Mouse (Mus musculus) spleen, postnatal 4 days (tissue): ENCODE measurements around the gene Msh3.
"Not testable (repeated sequence)": the region's sequence is repeated elsewhere in the genome, so short reads cannot be mapped to it uniquely, and the experiment has no call there.

Experiments used
- DNase-seq, 2 experiments: peaks; one replicate each; pipeline ENCODE4 v3.0.0; 2022; ENCODE audit warnings: low spot score in 2 of 2

Msh3 gene

DNA sequence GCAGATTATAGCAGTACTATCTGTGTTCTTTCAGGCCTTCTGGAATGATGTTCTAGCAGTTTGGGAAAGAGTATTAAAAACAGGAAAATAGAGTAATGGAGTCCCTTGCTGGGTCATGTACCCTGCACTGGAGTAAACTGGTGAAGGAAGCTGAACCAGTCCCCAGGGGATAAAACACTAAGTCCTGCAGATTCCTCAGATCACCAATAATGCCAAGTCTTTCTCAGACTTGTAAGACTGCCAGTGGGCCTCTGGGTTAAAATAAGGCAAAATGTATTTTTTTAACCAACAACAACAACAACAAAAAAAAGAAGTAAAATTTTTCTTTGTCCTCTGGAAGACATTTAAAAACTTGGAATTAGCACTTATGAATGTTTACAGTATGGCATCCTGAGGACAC lies 102.5 kb downstream of the Msh3 start:
- no peak for DNase-seq

DNA sequence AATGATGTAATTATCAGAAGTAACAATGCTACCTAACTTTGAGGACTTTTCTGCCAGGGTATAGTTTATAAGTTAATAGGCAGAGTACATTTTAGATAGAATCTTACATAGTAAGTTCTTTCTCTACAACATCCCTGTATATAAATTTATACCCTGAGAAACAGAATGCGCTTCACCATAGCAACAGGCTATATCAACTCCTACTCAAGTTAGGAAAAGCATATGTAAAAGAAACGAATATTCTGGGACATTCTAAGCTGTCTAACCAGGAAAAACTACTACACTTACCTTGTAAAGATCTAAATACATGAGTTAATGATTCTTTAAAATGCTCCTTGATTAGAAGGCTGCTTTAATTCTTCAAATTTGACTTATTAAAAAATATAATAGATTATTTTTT lies 107.2 kb downstream of the Msh3 start:
- no peak for DNase-seq

DNA sequence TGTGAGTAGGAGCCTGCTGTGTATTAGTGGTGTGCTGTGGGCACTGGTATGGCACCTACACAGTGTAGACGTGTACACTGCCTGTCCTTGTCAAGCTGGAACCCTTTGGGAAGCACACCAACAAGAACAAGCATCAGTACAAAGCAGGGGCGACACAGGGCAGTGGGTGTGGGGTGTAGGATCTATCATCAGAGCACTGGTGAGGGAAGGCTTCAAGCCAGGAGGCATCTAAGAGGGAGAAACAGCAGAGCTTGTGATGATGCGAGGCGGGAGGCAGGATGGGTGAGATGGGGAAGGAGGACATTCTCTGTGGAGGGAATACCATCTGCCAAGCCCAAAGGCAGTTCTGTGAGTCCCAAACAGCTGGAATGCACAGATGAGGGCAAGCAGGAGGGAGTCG lies 107.8 kb downstream of the Msh3 start:
- no peak for DNase-seq

DNA sequence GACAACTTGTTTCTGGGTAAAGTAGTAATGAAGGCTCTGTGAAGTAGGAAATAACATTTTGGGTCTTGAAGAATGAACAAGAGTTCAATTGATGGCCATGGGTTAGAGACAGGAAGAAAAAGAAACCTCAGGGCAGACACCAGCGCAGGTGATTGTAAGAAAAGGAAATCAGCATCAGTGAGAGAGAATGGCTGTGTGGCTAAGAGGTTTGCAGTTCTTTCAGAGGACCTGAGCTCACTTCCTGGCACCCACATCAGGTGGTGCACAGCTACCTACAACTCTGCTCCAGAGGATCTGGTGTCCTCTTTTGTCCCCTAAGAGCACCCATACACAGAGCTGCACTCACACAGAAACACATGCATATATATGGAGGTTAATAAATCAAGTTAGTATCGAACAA lies 110.1 kb downstream of the Msh3 start:
- no peak for DNase-seq

DNA sequence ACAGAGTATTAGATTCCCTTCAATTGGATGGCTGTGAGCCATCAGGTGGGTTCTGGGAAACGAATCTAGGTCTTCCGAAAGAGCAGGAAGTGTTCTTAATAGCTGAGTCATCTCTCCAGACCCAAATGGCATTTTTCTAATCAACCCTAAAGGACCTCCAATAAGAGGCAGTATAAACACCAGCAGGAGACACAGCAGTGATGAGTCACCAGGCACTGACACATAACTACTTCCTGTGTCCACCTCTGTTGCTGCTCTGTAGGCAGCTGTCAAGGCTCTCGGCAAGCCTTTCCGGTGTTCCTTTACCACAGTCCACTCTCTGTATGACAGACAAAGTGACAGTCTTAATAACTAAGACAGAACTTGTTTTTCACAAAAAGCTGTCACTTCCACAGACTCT lies 113.4 kb downstream of the Msh3 start:
- no peak for DNase-seq

DNA sequence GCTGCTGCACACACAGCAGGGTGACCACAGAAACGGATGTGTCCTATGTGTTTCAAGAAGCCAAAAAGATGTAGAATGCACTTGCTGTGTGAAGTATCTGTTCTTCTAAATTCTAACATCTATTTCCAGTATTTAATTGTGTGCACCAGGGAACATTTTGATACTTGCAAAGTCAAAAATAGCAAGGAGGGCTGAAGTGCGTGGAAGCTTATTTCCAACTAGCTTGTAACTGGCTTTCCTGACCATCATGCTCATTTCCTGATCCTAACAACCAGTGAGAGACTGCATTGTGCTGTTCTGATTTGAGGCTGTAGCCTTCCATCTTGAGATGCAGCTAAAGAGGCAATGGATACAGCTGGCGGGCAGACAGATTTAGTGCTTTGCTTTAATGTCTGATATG lies 116.9 kb downstream of the Msh3 start:
- no peak for DNase-seq

DNA sequence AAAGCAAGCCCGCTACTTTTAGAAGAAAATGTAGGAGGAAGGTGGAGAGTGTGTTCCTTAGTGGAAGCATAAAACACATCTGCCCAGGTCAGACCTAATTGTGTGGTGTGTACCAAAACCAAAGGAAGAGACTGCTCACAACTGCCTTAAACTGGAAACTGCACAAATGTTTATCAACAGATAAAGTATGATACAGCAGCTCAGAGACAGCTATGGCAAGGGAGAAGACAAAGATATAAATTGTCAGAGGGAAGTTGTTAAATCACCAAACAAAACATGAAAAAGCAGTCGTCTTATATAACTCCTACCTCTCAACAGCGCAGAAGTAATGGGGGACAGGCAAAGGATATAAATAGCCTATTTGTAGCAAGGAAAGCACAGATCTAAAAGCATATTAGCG lies 117.8 kb downstream of the Msh3 start:
- no peak for DNase-seq

DNA sequence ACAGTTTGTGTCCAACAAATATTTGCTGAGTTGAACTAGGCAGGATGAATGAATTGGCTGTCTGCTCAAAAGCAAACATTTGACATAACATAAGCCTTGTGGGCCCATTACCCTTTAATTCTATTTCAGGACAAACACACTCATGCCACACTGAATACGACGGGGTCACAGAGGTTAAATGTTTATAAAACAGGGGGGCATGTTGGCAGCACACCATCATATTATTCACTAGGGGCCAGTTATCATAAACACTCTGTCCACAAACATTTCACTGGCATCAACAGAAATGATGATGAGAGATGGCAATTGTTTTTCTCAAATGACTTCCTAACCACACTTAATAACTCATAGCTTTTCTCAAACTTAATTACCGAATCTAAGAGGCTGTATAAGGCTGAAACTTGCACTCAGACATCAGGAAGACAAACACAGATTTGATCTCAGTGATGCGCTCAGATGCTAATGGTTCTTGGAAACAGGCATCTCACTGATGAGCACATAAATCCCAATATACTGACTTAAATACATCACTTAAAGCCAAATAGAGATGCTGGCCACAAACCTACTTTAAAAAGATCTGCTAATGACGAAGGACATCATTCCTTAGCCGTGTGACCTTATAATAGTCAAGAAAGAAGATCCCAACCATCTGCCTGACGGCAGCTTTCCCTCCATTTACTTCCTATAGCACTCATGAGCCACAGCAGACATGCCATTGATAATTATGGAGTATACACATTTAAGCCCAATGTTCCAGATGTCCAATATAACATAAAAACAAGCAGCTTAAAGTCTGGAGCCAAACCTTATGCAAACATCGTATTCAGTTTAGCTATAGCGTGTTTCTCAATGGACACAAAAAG lies 122.5 kb downstream of the Msh3 start:
- no peak for DNase-seq

DNA sequence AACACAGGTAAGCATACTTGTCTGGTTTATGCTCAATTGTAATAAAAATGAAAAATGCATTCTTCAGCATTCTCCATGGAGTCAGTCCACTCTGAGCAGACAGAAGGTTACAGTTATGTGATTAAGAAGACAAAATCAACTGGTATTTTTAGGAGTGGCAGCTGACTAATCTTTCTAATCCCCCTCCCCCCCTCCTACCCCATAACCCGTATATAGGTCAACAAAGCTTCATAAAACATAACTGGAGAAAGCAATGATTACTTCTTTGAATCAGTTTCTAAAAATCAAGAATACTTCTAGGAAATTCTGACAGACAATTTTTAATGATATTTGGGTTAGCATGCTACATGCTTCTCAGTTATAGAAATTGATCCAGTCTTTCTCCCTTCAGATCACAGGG lies 126.8 kb downstream of the Msh3 start:
- no peak for DNase-seq

DNA sequence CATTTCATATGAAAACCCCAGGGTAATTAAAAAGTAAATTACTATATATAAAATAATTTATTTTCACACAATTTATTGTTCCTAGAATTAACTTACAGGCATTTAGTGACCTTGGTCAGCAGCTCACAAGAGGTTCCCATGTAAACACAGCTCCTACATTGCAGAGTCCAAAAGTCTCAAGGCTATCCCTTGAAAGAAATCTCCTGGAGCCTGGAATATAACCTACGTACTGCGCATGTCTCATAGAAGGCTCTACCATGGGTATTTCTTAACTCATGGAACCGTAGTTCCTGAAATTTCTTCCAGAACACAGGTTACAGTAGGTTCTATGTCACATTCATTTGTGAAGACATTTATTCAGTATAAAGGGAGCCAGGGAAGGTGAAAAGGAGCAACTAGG lies 131.2 kb downstream of the Msh3 start:
- DNase-seq: no peak

DNA sequence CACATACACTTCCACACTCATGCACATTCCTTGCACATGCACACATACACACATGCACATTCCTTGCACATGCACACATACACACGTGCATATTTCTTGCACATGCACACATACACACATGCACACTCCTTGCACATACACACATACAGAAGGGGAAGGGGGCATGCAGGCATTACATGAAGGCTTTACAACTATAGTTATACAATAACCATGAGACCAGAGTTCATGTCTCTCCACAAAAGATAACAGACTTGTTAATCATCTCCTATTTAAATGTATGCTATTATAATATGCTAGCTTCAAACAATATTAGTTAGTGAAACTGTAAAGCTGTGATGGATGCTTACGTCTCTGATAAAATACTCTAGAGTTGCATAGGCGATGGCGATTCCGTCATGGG lies 132.0 kb downstream of the Msh3 start:
- DNase-seq: no peak

DNA sequence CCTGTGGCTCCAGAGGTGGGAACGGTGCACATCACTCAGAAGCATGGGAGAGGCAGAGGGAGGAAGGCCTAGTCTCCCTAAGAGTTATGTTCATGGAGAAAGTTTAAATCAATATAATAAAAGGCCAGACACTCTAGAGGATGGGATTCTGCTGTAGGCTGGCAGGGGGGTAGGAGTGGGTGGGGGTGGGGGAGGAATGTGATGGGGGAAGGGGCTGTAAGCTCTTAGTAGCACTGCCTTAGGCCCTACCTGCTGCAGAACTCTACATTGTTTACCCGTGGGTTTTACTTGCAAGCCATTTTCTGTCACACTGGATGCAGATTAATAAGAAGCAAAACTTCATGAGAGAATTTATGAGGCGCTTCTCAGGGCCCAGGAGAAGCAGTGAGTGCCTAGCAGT lies 135.0 kb downstream of the Msh3 start:
- DNase-seq: no peak

DNA sequence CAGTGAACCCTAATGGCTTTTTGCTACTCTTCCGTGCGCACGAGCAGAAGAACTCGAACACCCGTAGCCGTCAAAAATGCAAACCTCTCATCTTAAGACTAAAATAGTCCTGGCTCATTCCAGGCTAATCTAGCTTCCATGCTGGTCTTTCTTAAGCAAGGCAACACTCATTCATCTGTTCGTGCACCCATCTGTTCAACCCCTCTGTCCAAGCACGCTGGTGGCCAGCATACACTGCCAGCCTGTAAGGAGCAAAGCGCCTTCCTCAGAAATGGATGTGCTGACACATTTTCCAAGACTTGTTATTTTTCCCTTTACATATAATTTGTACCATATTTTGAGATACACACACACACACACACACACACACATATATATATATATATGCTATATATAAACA lies 137.6 kb downstream of the Msh3 start:
- DNase-seq: no peak

DNA sequence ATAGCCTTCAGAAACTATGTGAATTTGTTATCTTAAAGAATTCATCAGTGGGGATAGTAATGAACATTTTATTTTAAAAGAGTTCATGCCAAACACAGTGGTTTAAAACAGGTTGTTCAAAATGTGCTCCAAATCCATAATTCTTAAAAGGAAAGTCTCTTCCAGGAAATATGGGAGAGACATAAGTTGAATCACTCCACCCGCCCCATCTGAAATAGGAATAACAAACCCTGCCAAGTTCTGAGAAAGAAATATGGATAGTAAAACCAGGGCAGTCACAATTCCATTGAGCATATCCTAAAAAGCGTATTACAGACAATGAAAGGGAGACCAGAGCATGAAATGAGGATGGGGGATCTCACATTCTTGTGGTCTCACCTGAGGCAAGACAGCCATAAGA lies 157.9 kb downstream of the Msh3 start:
- DNase-seq: no peak

DNA sequence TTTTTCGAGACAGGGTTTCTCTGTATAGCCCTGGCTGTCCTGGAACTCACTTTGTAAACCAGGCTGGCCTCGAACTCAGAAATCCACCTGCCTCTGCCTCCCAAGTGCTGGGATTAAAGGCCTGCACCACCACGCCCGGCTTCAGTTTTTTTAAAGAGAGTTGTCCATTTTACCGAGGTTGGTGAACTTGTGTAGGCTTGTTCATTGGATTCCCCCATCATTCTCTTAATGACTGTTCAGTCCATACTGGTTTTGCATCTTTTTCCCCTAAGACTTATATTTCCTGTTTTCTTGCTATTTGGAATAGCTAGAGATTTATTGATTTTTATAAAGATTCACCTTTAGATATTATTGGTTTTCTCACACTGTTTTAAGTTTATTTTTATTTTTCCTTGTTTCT lies 161.0 kb downstream of the Msh3 start:
- not testable (repeated sequence) for DNase-seq

DNA sequence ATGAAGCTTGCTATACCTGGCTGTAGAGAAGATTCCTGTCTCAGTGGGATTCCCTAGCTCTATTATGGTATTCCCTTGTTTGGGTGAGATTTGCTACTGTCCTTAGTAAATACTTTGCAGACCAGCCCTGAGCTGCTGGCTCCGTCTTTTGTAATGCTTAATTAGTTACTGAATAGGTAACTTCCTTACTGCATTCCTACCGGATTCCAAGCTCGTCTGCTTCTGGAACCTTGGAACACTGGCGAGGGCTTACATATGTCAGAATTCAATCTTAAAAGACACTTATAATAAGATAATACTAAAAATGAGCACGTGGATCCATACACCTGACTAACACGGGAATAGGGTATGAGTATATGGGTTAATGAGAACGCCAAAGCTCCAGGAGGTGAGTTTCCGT lies 182.1 kb downstream of the Msh3 start:
- not testable (repeated sequence) for DNase-seq
